Mouse (Mus musculus) retina, adult 2 months (tissue): ENCODE results near the gene Sin3a.
A peak's percentile ranks its signal among the peaks of the same experiment; 100 is the strongest.

Experiments
- DNase-seq: peaks from one replicate; pipeline ENCODE4 v3.0.0-alpha.2; 2012; ENCODE audit warnings: low read depth, low spot score

Sin3a gene

GRCm38 (mm10) chr9:57071801-57072351 lies at the start of gene Sin3a:
Gene Sin3a (plus strand): TSS chr9:57072040.
- no peak for DNase-seq

DNA sequence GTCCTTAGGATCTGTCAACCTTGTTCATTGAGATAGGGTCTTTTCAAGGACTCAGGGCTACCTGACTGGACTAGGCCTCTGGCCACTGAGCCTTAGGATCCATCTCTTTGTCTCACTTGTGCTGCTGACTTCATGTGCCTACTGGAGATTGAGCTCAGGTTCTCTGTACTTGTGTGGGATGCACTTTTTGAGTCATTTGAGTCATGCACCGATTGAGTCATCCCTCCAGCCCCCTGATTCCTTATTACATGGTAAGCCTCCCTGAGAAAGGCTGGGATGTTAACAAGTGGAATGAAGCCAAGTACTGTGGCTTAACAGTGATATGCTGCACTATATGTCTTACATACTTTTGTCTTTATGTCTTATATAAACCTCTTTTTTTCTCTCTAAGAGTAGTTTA lies 40.1 kb upstream of the Sin3a start:
- DNase-seq: no peak

GRCm38 (mm10) chr9:57056237-57056636 lies 15.6 kb upstream of the Sin3a start:
- no peak for DNase-seq

GRCm38 (mm10) chr9:57064164-57064563 lies 7.7 kb upstream of the Sin3a start:
- DNase-seq: no peak

DNA sequence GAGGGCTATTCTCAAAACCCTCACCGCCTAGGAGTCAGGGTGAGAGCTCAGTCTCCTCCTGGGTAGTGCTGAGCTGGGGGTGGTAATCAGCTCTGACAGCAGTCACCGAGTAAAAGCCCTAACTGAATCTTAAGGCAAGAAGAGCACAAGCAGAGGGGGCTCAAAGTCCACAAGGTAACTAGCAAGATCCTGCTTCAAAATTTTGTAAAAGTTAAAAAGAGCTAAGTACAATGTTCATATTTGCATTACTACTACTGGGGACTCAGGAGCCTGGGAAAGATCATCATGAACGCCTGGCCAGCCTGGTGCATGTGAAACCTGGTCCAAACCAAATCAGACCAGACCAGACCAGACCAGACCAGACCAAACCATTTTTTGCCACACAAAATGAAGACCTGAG lies 3.6 kb upstream of the Sin3a start:
- DNase-seq: no peak

GRCm38 (mm10) chr9:57070262-57070661 lies 1.6 kb upstream of the Sin3a start:
- DNase-seq: no peak

- DNase-seq: no peak
Observed at GRCm38 (mm10) chr9:57070800-57071545, 867 bp upstream of the Sin3a start.

DNA sequence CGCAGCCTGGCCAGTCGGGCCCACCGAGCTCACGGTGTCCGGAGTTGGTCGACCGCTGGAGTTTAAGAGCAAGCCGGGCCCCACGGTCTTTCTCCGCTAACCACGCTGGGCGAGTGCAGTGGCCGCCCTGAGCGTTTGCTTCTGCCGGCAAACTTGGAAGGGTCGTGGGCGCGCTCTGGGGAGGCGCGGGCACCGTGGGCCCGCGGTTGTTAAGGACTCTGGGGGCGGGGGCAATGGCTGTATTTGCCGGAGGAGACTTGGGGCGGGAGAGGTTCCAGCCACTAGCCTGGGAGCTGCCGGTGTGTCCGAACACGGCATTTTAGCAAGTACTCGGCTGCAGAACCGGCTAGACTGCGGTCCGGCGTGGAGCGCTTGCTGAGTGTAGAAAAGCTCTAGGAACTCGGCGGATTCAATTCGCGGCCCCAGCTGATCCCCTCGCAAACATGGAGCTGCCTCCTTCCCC lies 717 bp downstream of the Sin3a start:
- no peak for DNase-seq

GRCm38 (mm10) chr9:57072989-57073789 lies 1.3 kb downstream of the Sin3a start:
- peak; percentile 88 for DNase-seq

DNA sequence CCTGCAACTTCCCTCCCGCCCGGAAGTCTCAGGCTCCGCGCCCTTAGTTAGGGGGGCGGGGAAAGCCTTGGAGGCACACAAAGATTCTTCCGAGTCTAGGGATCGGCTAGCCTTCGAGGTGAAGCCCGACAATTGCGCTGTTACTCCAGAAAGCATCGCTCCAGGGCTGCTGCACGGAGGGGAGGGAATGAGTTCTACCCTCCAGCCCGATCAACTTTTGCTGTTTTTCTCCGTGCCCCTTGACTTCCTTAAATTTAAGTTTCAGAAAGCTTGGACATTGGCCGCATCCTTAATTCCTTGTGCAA lies 1.9 kb downstream of the Sin3a start:
- no peak for DNase-seq

- no peak for DNase-seq
Observed at GRCm38 (mm10) chr9:57074171-57074821, 2.5 kb downstream of the Sin3a start.

GRCm38 (mm10) chr9:57074822-57075603 lies 3.2 kb downstream of the Sin3a start:
- DNase-seq: no peak

DNA sequence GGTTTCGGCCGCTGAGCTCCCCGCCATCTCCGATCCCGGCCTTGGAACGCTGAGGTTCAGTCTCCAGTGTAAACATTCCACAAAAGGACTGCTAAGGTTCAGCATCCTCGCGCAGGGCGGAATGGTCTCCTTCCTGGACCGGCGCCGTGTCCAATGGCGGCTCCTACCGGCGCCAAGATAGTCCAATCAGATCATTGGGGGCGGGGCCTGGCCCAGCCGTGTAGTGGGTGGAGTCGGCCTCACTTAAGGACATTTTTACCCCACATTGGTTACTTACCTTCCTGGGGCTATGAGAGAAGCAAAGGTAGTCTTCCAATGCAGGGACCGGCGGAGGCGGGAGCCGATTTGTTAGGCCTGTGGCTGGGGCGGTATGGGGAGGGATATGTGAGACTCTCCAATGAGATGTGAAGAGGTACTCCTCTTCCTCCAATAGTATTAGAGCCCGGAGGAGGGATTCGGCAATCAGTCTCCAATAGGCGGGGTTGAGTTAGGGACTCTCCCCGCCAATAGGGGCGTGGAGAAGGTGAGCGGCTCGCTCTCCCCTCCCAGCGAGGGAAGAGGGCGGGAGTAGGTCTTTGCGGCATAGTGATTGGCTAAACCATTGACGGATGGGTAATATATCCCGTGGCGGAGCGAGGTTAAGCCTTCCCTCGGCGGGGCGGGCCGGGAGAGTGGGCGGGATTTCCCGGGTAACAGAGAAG lies 4.0 kb downstream of the Sin3a start:
- DNase-seq: peak; percentile 95

- peak; percentile 68 for DNase-seq
Observed at GRCm38 (mm10) chr9:57076701-57077660, 5.1 kb downstream of the Sin3a start.

- DNase-seq: no peak
Observed at GRCm38 (mm10) chr9:57082236-57082635, 10.4 kb downstream of the Sin3a start.

- no peak for DNase-seq
Observed at GRCm38 (mm10) chr9:57117261-57117755, 45.5 kb downstream of the Sin3a start.

DNA sequence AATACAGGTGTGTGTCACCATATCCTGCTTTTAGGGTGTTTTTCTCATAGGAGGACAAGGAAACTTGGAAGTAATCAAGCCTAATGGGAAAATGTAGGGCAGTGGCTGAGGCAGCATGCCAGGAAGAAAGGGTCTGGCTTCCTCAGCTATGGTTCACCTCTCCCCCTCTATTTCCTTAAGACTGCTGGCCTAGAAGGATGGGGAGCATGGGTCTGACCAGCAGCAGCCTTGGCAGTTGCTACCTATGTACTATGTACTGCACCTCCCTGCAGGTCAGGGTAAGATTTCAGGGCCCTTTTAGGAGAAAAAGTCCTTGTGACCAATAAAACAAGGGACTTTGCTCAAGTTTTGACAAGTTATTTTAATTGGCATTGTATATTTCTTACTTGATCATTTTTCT lies 57.8 kb downstream of the Sin3a start:
- no peak for DNase-seq

DNA sequence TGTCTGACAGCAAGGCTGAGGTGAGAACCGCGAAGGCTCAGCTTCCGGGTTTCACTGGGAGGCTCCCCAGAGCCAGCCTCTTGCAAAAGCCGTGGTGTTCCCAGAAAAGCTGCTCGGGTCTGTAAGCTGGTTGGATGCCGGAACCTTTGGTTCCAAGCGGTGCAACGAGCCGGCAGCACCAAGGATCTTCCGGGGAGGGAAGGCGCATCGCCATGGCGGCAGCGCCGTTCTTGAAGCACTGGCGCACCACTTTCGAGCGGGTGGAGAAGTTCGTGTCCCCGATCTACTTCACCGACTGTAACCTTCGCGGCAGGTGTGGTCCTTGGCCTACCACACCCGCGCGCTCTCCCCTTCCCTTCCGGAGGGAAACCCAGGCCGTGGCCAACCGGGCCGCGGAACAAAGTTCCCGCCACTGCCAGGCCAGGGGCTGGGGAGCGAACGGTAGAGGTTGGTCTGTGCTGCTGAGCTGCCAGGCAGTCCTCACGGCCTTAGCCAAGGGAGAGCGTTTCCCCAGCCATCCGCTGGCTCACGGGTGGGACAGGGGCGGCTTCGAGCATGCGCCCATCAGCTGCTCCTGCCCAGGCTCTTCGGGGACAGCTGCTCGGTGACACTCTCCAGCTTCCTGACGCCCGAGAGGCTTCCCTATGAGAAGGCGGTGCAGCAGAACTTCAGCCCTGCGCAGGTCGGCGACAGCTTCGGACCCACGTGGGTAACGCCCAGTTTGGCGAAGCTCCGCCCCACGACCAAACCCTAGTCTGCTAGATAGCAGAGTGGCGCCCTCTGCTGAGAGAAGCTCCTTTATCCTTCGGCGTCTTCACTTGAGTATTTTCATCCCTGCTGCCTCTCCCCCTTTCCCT lies 59.0 kb downstream of the Sin3a start, which contains the start of gene Man2c1:
Gene Man2c1, plus strand, starts transcription at position 114 of the 857 bp plus-strand sequence.
- peak; percentile 87 for DNase-seq
